Mouse (Mus musculus) urinary bladder, postnatal 10 days (tissue): ENCODE data around the gene Mgll.

Source experiments
- DNase-seq: peaks from one replicate; pipeline ENCODE4 v3.0.0; 2022; ENCODE audit warnings: low spot score

Mgll gene

DNA sequence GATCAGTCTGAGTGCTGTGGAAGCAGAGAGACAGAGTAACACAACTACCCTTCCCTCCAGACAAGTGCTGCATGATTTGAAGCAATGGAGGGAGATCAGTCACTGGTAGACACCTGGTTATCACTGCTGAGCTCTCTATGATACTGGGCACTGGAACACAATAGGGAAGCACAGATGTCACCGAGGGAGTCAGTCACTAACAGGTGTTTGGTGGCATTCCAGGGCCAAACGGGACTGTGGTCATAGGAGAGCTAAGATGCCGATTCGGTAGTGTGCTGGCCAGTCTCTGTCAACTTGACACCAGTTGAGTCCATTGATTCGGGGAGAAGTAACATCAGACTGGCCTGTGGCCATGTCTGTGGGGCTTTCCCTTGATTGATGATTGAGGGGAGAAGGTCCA lies 130.3 kb downstream of the Mgll start:
- no peak for DNase-seq

GRCm38 (mm10) chr6:88855636-88856035 lies 131.4 kb downstream of the Mgll start:
- no peak for DNase-seq

DNA sequence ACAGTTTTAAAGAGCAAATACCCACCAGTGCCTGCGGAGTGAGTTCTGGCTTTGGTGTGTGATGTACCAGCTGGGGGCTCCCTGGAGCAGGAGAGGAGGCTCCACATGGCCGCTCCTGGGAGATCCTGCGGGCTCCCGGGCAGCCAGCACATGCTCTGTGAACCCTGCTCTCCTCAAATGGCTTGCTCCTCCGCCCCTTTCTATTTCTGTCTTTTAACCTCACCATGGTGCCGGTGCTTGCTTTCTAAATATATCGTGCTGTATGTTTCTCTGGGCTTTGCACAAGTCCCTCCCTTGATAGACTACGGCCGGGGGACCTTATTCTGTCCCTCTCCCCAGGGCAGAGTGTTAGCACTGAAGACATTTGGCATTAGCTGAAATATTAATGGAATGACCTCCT lies 133.0 kb downstream of the Mgll start:
- DNase-seq: no peak

GRCm38 (mm10) chr6:88857830-88858229 lies 133.6 kb downstream of the Mgll start:
- no peak for DNase-seq

DNA sequence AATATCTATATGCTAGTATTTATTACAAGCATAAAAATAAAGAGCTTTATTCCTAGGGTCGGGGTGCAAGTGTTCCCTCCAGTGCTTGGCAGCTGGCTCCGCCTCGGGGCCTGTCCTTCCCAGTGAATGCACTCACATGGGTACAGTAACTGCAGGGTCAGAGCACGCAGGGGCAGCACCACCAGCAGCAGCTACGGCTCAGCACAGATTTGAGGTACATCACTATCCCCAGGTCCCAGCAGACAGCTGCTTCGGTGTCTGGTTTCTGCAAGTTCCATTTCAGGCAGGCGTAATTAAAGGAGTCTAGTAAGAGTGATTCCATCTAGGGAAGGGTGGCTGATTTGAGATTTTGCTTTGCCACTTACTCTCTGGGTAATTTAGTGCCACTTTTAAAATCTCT lies 134.1 kb downstream of the Mgll start:
- no peak for DNase-seq

GRCm38 (mm10) chr6:88860914-88861313 lies 136.7 kb downstream of the Mgll start:
- no peak for DNase-seq

GRCm38 (mm10) chr6:88865704-88866103 lies 141.5 kb downstream of the Mgll start:
- no peak for DNase-seq

- DNase-seq: no peak
These were observed 145.2 kb downstream of the Mgll start for GRCm38 (mm10) chr6:88869459-88869858.

DNA sequence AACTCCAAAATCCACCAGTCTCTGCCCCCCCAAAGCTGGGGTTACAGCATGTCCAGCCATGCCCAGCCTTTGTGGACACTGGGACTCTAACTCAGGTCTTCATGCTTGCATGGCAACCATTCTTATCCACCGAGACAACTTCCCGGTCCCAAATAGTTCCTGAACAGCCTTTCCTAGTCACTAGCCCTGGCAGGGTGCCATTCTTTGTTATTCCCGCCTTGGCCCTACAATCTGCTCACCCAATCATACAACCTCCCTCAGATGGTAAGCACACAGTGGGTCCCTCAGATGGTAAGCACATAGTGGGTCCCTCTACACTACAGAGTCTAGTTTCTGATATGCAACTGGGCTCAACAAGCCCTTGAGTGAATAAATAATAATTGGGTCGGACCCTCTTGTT lies 146.4 kb downstream of the Mgll start:
- DNase-seq: no peak

- DNase-seq: no peak
These were observed 147.3 kb downstream of the Mgll start for GRCm38 (mm10) chr6:88871546-88871945.

DNA sequence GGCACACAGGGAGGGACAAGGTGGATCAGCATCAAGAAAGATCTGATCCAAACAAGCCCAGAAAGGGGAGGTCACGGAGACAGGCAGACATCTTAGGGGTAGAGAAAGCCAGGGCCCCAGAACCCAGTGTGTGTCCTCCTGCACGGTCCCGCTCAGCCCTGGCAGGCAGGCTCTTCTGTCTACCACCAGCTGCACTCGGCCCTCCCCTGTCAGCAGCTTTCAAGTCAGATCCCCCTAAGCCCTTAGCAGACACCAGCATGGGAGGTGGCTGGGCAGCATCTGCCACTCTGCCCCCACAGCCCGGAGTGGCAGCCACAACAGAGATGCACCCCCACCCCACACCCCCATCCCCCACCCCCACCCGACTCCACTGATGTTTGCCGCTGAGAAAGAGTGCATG lies 148.6 kb downstream of the Mgll start:
- no peak for DNase-seq

GRCm38 (mm10) chr6:88873965-88874867 lies 150.0 kb downstream of the Mgll start:
- DNase-seq: no peak

- no peak for DNase-seq
These were observed 150.8 kb downstream of the Mgll start, which contains the start of gene Podxl2 for GRCm38 (mm10) chr6:88874868-88875508. Gene Podxl2 (minus strand): TSS chr6:88875044.
